Mouse (Mus musculus) erythroblast, adult 5-6 weeks (primary cell): Measurements from ENCODE around the gene H2-Ab1. TPM values are rescaled to one million over a fixed set of nuclear protein-coding genes. Genes with fewer than 3 reads are reported as not detected.
"Not testable (repeated sequence)": the region's sequence is repeated elsewhere in the genome, so short reads cannot be mapped to it uniquely, and the experiment has no call there.

Experiments used
- ATAC-seq: replicated peaks from 2 replicates; pipeline ENCODE4 v1.8.0; 2016; ENCODE audit warnings: moderate number of reproducible peaks, mild to moderate bottlenecking, moderate TSS enrichment, inconsistent platforms; ENCODE audit not compliant: poor library complexity, low FRiP score, severe bottlenecking
- total RNA-seq, 2 experiments: library from RNA; stranded (forward) in 1 of 2; stranded (reverse) in 1 of 2; fragments of 150-400 nt in 1 of 2; fragments of 200-764, 138-1000 nt in 1 of 2; gene quantifications; 2 replicates each; pipeline versions ENCODE4 v1.2.3 to v1.2.4; 2015 to 2017; ENCODE audit warnings: low replicate concordance in 2 of 2

H2-Ab1 gene
- total RNA-seq (2015; ENCODE audit: low replicate concordance) (60.8 and 138 TPM in 2 replicates), total RNA-seq (2017; ENCODE audit: low replicate concordance) (38.6 and 79.7 TPM in 2 replicates)

DNA sequence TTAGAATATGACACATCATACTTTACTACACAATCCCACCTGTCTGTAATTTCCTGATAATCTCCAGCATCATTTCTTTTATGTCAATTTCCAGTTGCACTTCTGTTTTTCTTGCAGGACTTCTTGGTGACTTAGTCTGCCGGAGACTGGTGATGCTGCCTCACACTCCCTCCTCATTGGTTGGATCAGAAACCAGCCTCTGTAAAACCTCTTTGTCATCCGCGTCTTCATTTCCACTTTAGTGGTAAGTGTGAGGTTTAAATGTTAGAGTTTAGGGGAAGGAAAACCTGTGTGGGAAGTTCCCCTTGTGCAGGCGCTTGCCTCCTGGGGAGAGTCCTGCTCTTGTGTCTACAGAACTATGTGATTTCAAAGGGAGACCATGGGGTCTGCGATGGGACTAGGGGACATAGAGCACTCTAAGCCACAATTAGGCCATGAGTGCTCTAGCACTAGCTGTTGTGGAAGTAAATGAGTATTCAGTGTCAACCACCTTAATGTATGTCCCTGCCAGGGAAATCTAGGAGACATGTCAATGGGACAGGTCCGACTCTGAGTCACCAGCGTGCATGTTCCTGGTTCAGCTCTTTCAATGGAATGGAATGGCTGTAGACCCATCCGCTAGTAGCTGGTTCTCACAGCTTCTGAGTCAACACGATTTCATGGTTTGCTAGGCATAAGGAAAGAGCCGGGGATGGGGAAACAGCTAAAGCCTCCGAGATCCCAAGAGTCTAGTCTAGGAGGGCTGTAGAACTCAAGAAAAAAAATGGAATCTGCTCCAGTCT is at the start of gene H2-Ab1:
Gene H2-Ab1 (plus strand): TSS at position 96 of the 782 bp plus-strand sequence.
- ATAC-seq = no peak

- no peak for ATAC-seq
Observed at GRCm38 (mm10) chr17:34207866-34208265, 49.6 kb upstream of the H2-Ab1 start.

- no peak for ATAC-seq
Observed at GRCm38 (mm10) chr17:34208421-34208820, 49.1 kb upstream of the H2-Ab1 start.

DNA sequence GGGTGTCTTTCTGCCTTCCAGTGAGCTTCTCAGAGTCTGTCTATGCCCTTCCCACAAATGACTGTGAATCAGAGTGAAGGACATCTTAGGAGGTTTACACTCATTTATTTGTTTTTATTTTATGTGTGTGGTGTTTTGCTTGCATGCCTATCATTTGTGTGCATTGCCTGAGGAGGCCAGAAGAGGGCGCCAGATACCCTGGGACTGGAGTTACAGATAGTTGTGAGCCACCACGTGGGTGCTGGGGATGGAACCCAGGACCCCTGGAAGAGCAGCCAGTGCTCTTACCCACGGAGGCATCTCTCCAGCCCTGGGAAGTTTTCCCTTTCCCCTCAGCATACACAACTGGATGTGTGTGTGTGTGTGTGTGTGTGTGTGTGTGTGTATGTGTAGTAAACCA is 47.8 kb upstream of the H2-Ab1 start:
- no peak for ATAC-seq

DNA sequence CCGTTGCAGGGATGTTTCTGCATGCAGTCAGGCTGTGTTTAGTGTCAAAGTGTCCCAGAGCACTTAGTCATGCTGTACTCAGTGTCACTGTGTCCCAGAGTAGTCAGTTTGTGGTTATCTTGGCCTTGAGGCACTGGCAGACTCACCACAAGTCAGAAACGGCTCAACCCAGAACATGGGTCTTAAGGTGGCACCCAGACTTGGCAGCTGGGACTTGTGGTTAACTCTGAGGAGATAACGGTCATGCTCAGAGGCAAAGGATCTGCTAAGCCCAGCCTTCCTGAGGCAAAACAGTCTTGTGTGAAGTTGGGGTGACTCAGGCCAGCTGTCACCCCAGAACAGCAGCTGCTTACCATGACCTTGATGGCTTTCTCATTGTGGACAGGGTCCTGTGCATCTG is 46.9 kb upstream of the H2-Ab1 start:
- 0 out of 2 replicates have a peak, but pooled peaks have one; percentile 45 for ATAC-seq

GRCm38 (mm10) chr17:34211746-34212365 is 45.6 kb upstream of the H2-Ab1 start:
- no peak for ATAC-seq

GRCm38 (mm10) chr17:34213936-34214335 is 43.6 kb upstream of the H2-Ab1 start:
- ATAC-seq = no peak

DNA sequence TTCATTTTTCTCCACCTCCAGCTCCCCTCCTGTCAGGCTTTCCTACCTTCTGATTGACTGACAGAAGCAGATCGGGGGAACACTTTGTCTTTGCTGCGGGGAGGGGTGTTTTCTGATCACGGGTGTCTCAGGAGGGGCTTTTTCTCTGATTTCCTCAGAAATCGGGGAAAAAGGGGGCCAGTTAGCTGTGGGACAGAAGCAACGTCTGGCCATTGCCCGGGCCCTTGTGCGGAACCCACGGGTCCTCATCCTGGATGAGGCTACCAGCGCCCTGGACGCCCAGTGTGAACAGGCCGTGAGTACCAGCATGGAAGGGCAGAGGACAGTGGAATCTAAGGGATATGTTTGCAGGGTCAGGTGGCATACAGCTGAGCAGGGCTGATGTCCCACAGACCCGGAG is 42.3 kb upstream of the H2-Ab1 start:
- ATAC-seq = no peak

DNA sequence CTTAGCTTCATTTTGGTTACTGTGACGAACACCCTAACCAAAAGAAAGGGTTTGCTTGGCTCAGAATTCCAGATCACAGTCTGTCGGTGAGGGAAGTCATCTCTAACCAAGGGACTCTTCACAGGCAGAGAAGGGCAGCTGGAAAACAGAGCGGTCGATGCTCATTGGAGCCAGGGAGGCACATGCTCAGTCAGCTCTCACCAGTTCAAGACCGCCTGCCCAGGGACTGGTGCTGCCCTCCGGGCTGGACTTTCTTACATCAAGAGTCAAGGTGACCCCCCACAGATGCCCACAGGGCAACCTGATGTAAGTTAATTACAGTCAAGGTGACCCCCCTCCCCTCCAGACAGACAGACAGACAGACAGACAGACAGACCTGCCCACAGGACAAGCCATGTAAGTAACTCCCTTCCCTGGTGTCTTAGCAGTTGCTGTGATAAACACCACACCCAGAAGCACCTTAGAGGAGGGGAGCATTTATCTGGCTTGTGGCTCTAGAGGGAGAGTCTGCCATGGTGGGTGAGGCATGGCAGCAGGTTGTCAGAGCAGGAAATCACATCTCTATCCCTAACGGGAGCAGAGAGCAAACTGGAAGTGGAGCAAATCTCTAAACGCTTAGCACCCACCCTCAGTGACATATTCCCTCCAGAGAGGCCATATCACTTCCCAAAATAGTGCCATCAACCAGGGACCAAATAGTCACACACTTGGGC is 40.1 kb upstream of the H2-Ab1 start:
- no peak for ATAC-seq

DNA sequence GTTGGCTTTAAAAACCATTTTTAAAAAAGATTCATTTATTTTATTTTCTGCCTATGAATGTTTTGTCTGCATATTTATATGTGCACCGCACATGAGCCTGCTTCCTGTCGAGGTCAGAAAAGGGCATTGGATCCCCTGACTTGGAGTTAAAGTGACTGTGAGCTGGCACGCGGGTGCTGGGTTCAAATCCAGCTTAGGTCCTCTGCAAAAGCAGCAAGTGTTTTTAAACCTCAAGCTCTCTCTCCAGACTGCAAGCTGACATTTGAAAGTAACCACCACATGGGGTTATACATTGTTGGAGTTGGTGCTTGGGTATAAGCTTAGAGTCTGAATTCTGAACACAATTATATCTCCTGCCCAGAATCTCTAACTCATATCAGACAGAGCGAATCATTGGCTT is 39.5 kb upstream of the H2-Ab1 start:
- no peak for ATAC-seq

DNA sequence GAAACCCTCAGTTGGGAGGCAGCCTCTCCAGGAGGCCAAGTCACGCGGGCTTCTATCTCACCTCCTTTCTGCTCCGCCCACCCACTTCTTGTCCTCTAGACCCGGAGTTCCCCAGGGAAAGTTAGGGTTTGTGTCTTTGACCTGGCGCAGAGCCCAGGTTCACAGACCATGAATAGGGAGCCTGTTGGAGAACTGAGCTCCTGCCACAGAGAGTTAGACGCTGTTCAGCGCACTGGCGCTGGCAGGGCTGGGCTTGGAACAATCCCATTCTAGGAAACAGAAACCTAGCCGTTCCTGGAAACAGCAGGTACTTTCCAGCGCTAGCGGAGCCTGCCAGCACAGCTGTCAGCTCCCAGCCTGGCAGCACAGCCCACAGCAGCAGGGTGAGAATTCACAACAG is 38.8 kb upstream of the H2-Ab1 start:
- ATAC-seq = no peak

- not testable (repeated sequence) for ATAC-seq
Observed at GRCm38 (mm10) chr17:34219096-34219495, 38.4 kb upstream of the H2-Ab1 start.

- not testable (repeated sequence) for ATAC-seq
Observed at GRCm38 (mm10) chr17:34219801-34220200, 37.7 kb upstream of the H2-Ab1 start.

DNA sequence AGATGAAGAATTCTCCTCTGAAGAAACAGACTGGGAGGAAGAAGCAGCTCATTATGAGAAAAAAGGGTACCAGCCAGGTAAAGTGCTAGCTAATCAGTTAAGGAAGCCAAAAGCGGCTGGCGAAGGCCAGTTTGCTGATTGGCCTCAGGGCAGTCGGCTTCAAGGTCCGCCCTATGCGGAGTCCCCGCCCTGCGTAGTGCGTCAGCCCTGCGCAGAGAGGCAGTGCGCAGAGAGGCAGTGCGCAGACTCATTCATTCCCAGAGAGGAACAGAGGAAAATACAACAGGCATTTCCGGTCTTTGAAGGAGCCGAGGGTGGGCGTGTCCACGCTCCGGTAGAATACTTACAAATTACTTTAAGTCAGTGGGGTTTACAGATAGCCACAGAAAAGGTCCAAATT is 37.1 kb upstream of the H2-Ab1 start:
- not testable (repeated sequence) for ATAC-seq

GRCm38 (mm10) chr17:34224816-34225215 is 32.7 kb upstream of the H2-Ab1 start:
- ATAC-seq = no peak

GRCm38 (mm10) chr17:34225426-34225825 is 32.1 kb upstream of the H2-Ab1 start:
- ATAC-seq = no peak

DNA sequence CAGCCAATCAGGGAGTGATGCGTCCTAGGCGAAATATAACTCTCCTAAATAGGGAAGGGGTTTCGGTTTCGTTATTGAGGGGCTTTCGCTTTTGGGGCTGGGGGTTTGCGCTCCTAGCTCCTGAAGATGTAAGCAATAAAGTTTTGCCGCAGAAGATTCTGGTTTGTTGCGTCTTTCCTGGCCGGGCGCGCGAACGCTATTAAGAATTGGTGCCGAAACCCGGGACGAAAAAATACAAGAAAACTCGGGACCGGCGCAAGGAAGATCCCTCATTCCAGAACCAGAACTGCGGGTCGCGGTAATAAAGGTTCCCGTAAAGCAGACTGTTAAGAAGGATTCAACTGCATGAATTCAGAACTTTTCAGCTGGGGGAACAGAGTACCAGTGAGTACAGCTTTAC is 31.6 kb upstream of the H2-Ab1 start:
- not testable (repeated sequence) for ATAC-seq

DNA sequence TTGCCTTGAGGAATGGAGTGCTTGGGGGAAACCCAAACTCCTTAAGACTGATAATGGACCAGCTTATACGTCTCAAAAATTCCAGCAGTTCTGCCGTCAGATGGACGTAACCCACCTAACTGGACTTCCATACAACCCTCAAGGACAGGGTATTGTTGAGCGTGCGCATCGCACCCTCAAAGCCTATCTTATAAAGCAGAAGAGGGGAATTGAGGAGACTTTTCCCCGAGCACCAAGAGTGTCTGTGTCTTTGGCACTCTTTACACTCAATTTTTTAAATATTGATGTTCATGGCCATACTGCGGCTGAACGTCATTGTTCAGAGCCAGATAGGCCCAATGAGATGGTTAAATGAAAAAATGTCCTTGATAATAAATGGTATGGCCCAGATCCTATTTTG is 26.5 kb upstream of the H2-Ab1 start:
- ATAC-seq = not testable (repeated sequence)

DNA sequence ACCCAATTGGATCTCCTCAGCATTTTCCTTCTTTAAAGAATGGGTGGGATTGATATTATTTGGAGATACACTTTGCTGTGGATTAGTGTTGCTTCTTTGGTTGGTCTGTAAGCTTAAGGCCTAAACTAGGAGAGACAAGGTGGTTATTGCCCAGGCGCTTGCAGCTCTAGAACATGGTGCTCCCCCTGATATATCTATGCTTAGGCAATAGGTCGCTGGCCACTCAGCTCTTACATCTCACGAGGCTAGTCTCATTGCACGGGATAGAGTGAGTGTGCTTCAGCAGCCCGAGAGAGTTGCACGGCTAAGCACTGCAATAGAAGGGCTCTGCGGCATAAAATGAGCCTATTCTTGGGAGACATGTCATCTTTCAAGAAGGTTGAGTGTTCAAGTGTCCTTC is 25.5 kb upstream of the H2-Ab1 start:
- not testable (repeated sequence) for ATAC-seq

GRCm38 (mm10) chr17:34234926-34235325 is 22.6 kb upstream of the H2-Ab1 start:
- ATAC-seq = peak; percentile 52

DNA sequence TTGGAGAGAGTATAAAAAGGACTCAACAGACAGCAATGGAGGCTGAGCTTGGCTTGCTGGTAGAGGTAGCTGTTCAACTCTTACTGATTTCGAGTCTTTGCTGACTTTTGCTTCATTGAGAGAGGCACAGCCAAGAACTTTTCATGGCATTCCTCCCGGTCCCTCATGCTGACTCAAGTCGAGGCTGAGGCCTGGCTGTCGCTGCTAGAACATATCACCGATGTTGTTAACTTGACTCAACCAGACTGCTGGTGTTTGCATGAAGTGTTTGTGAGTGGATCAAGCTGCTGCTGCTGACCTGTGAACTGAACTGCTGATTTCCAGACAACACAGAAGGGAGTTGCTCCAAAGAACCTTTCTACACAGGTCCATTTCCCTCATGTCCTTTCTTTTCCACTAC is 20.8 kb upstream of the H2-Ab1 start:
- ATAC-seq = no peak
